Mouse (Mus musculus): Measurements from ENCODE around the gene Med22.

Gene Med22

GRCm38 (mm10) chr2:26910124-26910993, at the start of gene Med22, which contains the start of gene Rpl7a:
Med22 (minus strand) TSS chr2:26910677.
Rpl7a (plus strand) TSS chr2:26910764.
- under 1% methylated on average over 74 of the region's 74 CpGs for WGBS

- 56% methylated on average over 2 of the region's 2 CpGs for WGBS
Observed at GRCm38 (mm10) chr2:26957488-26957859, 47.0 kb upstream of the Med22 start.

DNA sequence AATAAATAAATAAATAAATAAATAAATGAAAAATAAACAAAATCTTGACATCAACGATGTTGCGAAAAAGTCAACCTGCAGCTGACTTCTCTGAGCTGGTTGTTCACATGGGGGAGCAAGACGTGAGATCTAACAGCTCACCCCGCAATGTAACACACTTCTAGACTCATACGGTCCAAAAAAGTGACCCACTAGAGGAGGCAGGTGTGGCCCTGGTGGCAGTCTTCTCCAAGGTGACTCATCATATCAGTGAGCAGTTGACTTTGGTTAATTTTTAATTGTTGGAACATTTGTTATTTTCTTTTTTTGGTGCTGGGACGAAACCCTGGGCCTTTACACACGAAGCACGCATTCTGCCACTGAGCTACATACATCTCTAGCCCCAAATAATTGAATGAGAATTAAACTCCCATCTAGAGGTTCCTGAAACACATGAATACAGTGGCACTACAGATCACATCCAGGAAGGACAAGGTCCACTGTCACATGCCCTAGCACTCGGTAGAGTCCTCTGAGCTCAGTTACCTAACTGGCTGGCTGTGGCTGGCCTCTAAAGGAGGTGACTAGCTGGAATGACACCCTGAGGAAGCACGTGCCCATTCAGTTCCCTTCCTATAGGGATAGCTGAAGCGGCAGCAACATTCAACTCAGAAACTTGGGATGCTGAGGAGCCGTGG, 46.5 kb upstream of the Med22 start:
- 95% methylated on average over 12 of the region's 12 CpGs for WGBS

DNA sequence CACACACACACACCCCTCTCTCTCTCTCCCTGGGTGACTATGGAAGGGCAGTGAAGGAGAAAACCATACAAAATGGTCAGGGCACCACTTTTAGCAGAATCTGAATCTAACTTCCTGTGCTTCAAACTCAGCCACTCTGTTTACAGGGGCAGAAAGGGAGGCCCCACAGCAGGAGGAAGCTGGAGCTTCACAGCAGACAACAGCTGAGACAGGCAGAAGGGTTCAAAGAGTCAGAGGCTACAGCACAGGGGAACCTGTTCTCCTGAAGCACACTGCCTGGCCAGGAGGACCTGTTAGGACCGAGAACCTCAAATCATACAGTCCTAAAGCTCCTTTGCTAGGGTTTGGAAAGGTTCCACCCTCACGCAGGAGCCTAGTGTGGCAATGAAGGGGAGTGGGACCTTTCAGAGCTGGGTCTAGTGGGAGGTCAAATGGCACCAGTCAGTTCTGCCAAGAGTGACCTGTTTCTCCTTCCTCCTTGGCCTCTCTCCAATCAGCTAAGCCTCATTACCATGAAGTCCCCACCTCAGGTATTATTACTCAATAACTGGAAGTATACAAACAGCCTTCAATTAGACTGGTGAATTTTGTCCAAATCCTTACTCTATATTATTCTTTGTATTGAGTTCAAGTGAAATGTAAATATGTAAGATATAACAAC, 44.4 kb upstream of the Med22 start:
- 88% methylated on average over 2 of the region's 2 CpGs for WGBS

- WGBS: 80% methylated on average over 8 of the region's 8 CpGs
Observed at GRCm38 (mm10) chr2:26952866-26953265, 42.4 kb upstream of the Med22 start.

DNA sequence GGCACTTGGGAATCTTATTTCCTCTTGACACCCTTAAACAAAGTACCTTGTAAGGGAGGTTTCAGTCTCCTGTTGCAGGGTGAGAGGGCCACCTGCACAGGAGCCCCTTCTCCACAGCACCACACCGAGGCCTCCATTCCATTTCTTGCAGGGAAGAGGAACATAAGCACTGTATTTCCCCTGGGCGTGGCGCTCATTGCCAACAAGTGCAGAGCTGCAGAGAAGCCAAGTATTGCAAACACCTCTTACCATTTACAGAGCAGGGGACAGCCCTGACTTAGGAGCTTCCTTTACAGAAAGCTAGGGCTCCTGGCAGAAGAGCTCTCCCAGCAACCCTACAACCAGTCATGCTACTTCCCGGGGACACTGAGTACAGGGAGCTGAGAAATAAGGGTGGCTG, 41.7 kb upstream of the Med22 start:
- WGBS: 89% methylated on average over 4 of the region's 4 CpGs

- 82% methylated on average over 8 of the region's 8 CpGs for WGBS
Observed at GRCm38 (mm10) chr2:26951346-26951905, 40.9 kb upstream of the Med22 start.

- WGBS: 78% methylated on average over 2 of the region's 2 CpGs
Observed at GRCm38 (mm10) chr2:26950411-26950810, 39.9 kb upstream of the Med22 start.

- WGBS: 89% methylated on average over 3 of the region's 3 CpGs
Observed at GRCm38 (mm10) chr2:26943253-26943652, 32.8 kb upstream of the Med22 start.

- 47% methylated on average over 5 of the region's 5 CpGs for WGBS
Observed at GRCm38 (mm10) chr2:26941539-26941938, 31.1 kb upstream of the Med22 start.

- 74% methylated on average over 1 of the region's 1 CpGs for WGBS
Observed at GRCm38 (mm10) chr2:26936425-26936824, 25.9 kb upstream of the Med22 start.

DNA sequence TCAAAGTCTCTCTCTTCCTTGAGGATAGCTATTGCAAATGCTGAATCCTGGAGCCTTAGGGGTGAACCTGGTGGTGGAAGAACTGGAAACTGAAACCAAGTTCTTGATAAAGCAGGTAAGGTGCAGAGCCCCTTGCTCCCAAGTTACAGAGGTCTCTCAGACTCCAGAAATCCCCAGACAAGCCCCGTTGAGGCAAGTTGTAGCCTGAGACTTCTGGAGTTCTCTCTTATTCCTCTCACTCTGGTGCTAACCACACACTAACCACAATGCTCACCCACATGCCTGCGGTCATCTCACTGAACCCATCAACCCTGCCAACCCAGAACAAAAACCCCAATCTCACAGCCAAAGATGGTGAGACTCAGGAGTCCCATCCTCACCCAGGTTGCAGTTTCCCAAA, 24.8 kb upstream of the Med22 start:
- WGBS: 92% methylated on average over 2 of the region's 2 CpGs

- 2% methylated on average over 62 of the region's 70 CpGs for WGBS
Observed at GRCm38 (mm10) chr2:26933304-26934055, 23.0 kb upstream of the Med22 start, which contains the start of the genes Surf4 and Stkld1. Surf4 (minus strand) TSS chr2:26933928. Stkld1 (plus strand) TSS chr2:26934047.

DNA sequence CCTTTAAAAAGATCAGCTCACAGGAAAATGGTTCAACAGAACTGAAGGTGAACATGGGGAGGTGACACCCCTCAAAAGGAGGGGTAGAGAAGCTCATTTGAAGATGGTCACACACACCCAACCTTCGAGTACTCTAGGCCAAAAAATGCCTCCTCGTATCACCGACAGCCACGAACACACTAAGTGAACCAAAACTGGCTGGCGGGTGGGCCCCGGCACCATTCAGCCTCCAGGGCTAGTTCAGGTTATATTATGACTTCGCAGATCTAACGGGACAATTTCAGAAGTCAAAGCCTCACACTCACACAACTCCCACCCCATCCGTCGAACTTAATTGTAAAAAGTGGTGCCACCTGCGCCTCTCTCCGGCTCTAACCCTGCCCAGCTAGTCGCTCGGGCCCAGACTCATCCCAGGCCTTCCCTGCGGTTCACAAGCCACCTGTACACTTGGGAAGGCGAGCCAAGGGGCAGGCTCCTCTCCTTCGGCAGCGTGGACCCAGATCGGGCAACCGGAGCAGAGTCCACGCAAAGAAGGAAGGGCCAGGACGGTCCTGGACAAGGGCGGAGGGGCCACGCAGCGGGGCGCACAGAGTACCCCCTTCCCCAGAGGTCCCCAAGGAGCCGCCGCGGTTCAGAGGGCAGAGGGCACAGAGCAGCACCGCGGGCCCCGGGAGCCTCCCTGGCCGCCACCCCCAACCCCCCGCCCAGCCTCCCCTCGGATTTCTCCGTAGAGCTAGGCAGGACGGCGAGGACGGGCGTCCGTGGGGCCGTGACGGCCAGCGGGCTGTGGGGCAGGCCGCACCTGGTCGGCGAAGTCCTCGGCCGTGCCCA, 22.2 kb upstream of the Med22 start:
- under 1% methylated on average over 46 of the region's 49 CpGs for WGBS

DNA sequence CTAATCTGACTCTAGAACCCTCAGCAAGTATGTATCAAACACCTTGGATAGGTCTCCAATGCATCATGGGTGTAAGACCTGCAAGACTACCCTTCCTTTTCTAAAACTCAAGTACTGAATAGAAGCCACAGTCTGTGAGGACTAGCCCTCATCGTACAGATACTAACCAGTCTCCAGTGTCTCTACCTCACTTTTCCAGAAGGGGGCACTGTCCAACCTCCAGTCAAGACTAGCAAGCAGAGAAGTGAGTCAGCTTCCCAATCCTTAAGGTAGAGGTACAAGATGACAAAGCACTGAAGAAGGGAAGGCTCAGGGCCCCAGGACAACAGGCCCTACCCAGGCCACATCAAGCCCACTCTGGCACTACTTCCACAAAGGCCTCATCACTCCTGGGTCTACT, 19.9 kb upstream of the Med22 start:
- WGBS: 0% methylated on average over 1 of the region's 1 CpGs

DNA sequence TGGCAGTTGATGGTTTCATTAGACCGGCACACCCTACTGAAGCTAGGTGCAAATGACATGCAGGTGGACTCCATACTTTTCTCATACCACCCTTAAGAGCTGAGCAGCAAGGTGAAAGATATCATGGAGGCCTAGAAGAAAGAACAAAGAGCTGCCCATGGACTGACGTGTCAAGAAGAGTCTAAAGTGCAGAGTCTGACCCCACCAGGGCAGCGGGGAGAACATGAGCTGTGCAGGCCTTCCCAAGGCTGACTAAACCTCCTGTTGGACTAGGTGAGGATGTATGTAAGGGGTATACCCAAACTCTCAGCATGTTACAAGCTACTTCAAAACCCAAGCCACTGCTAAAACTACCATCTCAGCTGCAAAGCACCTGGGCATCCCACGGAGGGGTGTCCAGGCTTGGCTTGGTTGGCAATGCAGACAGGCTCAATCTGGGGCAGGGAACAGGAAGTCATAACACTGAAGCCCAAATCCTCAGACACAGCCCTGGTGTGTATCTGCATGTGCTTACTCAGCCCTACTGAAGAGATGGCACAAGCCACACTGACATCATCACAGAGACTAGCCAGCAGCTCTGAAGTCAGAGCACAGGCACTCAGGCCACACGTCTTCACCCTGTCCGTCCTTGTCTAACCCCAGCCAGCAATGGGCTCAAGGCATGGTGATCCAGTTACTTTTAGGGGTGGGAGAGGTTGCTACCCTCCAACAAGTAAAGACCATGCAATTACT, 17.4 kb upstream of the Med22 start:
- WGBS: 80% methylated on average over 6 of the region's 6 CpGs

GRCm38 (mm10) chr2:26921784-26922183, 11.3 kb upstream of the Med22 start:
- 56% methylated on average over 9 of the region's 9 CpGs for WGBS

DNA sequence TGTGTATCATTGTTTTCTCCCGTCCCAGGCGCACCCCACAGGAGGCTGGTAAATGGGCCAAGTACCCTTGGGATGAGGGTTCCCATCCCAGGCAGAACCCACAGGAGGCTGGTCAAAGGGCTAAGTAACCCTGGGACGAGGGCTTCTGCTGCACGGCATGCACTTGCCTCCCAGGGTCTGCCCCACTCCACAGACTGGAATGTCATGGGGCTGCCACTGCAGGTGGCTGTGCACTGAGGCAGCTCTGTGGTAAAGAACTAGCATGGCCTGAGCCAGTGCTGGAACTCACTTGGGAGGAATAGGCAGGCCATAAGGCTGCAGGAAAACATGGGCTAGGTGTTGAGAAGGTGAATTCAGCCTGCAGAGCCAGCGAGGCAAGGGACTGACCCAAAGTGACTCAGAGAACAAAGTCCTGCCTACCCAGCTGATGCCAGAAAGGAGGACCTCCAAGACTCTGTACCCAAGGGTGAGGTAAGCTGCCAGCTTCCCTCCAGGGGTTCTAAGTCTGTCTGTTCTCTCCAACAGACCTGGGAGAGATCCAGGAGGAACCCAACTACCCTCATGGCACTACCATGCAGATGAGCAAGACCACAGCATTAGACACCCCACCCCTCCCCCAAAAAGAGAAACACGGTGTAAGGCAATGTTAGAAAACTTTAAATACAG, 9.8 kb upstream of the Med22 start:
- 71% methylated on average over 6 of the region's 6 CpGs for WGBS

GRCm38 (mm10) chr2:26919684-26920083, 9.2 kb upstream of the Med22 start:
- 73% methylated on average over 3 of the region's 3 CpGs for WGBS
